Mouse (Mus musculus) natural killer cell, adult 2 months (primary cell): ENCODE measurements around the gene Naaladl1.

Experiments used
- DNase-seq, 2 experiments: peaks; one replicate each; pipeline ENCODE4 v3.0.0; 2022; ENCODE audit warnings: low spot score in 2 of 2

The Naaladl1 gene

GRCm38 (mm10) chr19:6082156-6082555, 23.4 kb upstream of the Naaladl1 start, which contains the start of gene Gm28374:
TSS of gene Gm28374 (minus strand) at chr19:6082256.
- DNase-seq: no peak

- peak; percentile 94 to 96 for DNase-seq
Observed at GRCm38 (mm10) chr19:6084478-6085248, 20.9 kb upstream of the Naaladl1 start, which contains the start of the genes Zfpl1 and Cdca5. TSS of gene Zfpl1 (minus strand) at chr19:6084956. TSS of gene Cdca5 (plus strand) at chr19:6084983.

- peak; percentile 49 to 57 for DNase-seq
Observed at GRCm38 (mm10) chr19:6085417-6085879, 20.1 kb upstream of the Naaladl1 start.

GRCm38 (mm10) chr19:6088841-6089240, 16.7 kb upstream of the Naaladl1 start:
- no peak for DNase-seq

GRCm38 (mm10) chr19:6094119-6094518, 11.5 kb upstream of the Naaladl1 start, which contains the start of gene AC131692.1:
TSS of gene AC131692.1 (plus strand) at chr19:6094419.
- no peak for DNase-seq

- DNase-seq: no peak
Observed at GRCm38 (mm10) chr19:6097847-6098246, 7.7 kb upstream of the Naaladl1 start.

GRCm38 (mm10) chr19:6101186-6101585, 4.4 kb upstream of the Naaladl1 start:
- DNase-seq: no peak

GRCm38 (mm10) chr19:6102169-6102853, 3.3 kb upstream of the Naaladl1 start:
- no peak for DNase-seq

- DNase-seq: no peak
Observed at GRCm38 (mm10) chr19:6104476-6104875, 1.1 kb upstream of the Naaladl1 start.

- no peak for DNase-seq
Observed at GRCm38 (mm10) chr19:6113116-6113515, 7.5 kb downstream of the Naaladl1 start.

- no peak for DNase-seq
Observed at GRCm38 (mm10) chr19:6116113-6116850, 10.7 kb downstream of the Naaladl1 start.

GRCm38 (mm10) chr19:6117346-6117985, 11.9 kb downstream of the Naaladl1 start:
- DNase-seq: no peak

- DNase-seq: peak; percentile 84 to 85
Observed at GRCm38 (mm10) chr19:6117986-6118676, 12.5 kb downstream of the Naaladl1 start, which contains the start of gene Sac3d1. TSS of gene Sac3d1 (minus strand) at chr19:6118650.

- no peak for DNase-seq
Observed at GRCm38 (mm10) chr19:6118677-6119185, 13.1 kb downstream of the Naaladl1 start.

- no peak for DNase-seq
Observed at GRCm38 (mm10) chr19:6121761-6122160, 16.2 kb downstream of the Naaladl1 start.

GRCm38 (mm10) chr19:6123330-6123729, 17.7 kb downstream of the Naaladl1 start:
- DNase-seq: no peak

- no peak for DNase-seq
Observed at GRCm38 (mm10) chr19:6124898-6125297, 19.3 kb downstream of the Naaladl1 start.

- DNase-seq: peak; percentile 54 to 64
Observed at GRCm38 (mm10) chr19:6126289-6126688, 20.7 kb downstream of the Naaladl1 start.

- no peak for DNase-seq
Observed at GRCm38 (mm10) chr19:6126789-6127580, 21.4 kb downstream of the Naaladl1 start.
